Mouse (Mus musculus) C2C12 (cell line): ENCODE data around the gene Trove2.

Experiments used
- CEBPB ChIP-seq: IDR thresholded peaks from one replicate; pipeline ENCODE4 v1.6.1; 2011; ENCODE audit warnings: low read depth, mild to moderate bottlenecking, control low read depth, moderate library complexity
- CTCF ChIP-seq: IDR thresholded peaks from one replicate; pipeline ENCODE4 v1.5.1; 2011; ENCODE audit not compliant: control insufficient read depth, insufficient read depth, insufficient read length
- FOSL1 ChIP-seq: IDR thresholded peaks from one replicate; pipeline ENCODE4 v1.8.0; 2011; ENCODE audit warnings: mild to moderate bottlenecking, low read length; ENCODE audit not compliant: poor library complexity, insufficient read depth, severe bottlenecking
- MAX ChIP-seq: IDR thresholded peaks from one replicate; pipeline ENCODE4 v1.6.1; 2011; ENCODE audit warnings: mild to moderate bottlenecking, control low read depth
- MYOD1 ChIP-seq: IDR thresholded peaks from one replicate; pipeline ENCODE4 v1.6.1; 2011; ENCODE audit warnings: low read depth; ENCODE audit not compliant: control insufficient read depth, insufficient read length
- MYOG ChIP-seq: IDR thresholded peaks from one replicate; pipeline ENCODE4 v1.6.1; 2011; ENCODE audit not compliant: control insufficient read depth, insufficient read length; ENCODE audit errors: extremely low read depth

- TF ChIP-seq CTCF: no peak
- TF ChIP-seq MYOD1: no peak
- TF ChIP-seq MAX: no peak
- TF ChIP-seq MYOG: no peak
- no peak for TF ChIP-seq CEBPB
- no peak for TF ChIP-seq FOSL1
Measured at GRCm38 (mm10) chr1:143803537-143803936, 26.7 kb upstream of the Trove2 start.
